Comparison of ENCODE assay signal across 13 mouse cellular contexts in genomic region chr13:24220441-24220970, GRCm38 (mm10).
"Had no signal": no experiment of that assay in that cellular context is flagged by ENCODE, and none has a peak within 500 bp of the region (broad histone marks: within the 10 kb centered on the region; RNA-seq: fewer than 3 reads in every experiment).

No protein-coding gene starts in this region.

- H3K4me3 ChIP-seq: kidney, embryonic 15.5 days; limb, embryonic 15.5 days; liver, embryonic 13.5 days; megakaryocyte, embryonic 14.5 days; midbrain, embryonic 15.5 days; neural tube, embryonic 12.5 days had no signal

- H3K4me2 ChIP-seq: kidney, embryonic 15.5 days; limb, embryonic 15.5 days; liver, embryonic 13.5 days; midbrain, embryonic 11.5 days; midbrain, embryonic 15.5 days; neural tube, embryonic 12.5 days had no signal

- H3K4me1 ChIP-seq: kidney, embryonic 15.5 days; limb, embryonic 15.5 days; neural tube, embryonic 12.5 days had no signal

- H3K27ac ChIP-seq: kidney, embryonic 15.5 days; limb, embryonic 15.5 days; liver, embryonic 13.5 days; midbrain, embryonic 15.5 days; neural tube, embryonic 12.5 days; stomach, postnatal 0 days had no signal

- H3K9ac ChIP-seq: kidney, embryonic 15.5 days; limb, embryonic 15.5 days; liver, embryonic 13.5 days; midbrain, embryonic 15.5 days; neural tube, embryonic 12.5 days had no signal

- DNase-seq: kidney, adult 2 months; kidney, postnatal 14 days; liver, embryonic 13.5 days; lung, adult 18-20 months; lung, postnatal 36 days; thymus, postnatal 4 days had no signal

- H3K9me3 ChIP-seq: kidney, embryonic 15.5 days; limb, embryonic 15.5 days; liver, embryonic 13.5 days; megakaryocyte, embryonic 14.5 days; midbrain, embryonic 15.5 days; neural tube, embryonic 12.5 days had no signal

- H3K36me3 ChIP-seq: limb, embryonic 15.5 days; liver, embryonic 13.5 days; midbrain, embryonic 15.5 days; neural tube, embryonic 12.5 days had no signal

- H3K27me3 ChIP-seq: kidney, embryonic 15.5 days; limb, embryonic 15.5 days; liver, embryonic 13.5 days; megakaryocyte, embryonic 14.5 days; midbrain, embryonic 15.5 days; neural tube, embryonic 12.5 days had no signal

- ATAC-seq: midbrain, embryonic 15.5 days had no signal
